Mouse (Mus musculus): ENCODE measurements around the gene Gm45799.

- no peak for TF ChIP-seq EP300 (IDR thresholded peaks at IDR 0.05; ENCODE audit: low read depth)
- no peak for TF ChIP-seq CTCF (IDR thresholded peaks at IDR 0.05; ENCODE audit: low read depth)
These were observed 86.6 kb downstream of the Gm45799 start for GRCm38 (mm10) chr7:105726980-105727325.
